In the genomic region with DNA sequence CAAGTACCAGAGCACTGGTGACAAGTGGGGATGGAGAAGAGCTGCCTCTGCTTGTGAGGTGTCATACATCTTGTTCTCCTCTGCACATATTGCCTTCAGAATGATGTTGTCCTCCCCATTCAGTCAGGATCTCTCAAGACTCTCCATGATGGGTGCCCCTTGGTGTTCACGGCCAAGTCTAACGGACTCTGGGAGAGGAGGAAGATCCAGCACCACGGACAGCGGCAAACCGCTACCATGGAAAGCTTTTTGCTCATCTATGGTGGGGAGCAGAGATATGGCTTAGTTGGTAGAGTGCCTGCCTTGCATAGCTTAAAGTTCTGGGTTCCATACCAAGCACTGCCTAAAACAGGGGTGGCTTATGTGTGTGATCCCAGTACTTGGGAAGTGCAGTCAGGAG, we compare ENCODE assay signal across 10 mouse cellular contexts. TPM values are rescaled to one million over a fixed set of nuclear protein-coding genes. Genes with fewer than 3 reads are reported as not detected.
DNase-seq lines count a peak whose midpoint lies in the region; ATAC-seq lines count a peak whose summit lies in the region.
"Had no signal": no experiment of that assay in that cellular context is flagged by ENCODE, and none has a peak within 500 bp of the region (broad histone marks: within the 10 kb centered on the region; RNA-seq: fewer than 3 reads in every experiment).

No protein-coding gene starts in this region.

- no peak overlapping the region for H3K4me3 ChIP-seq in hindbrain, embryonic 10.5 days
- H3K4me3 ChIP-seq in hindbrain, embryonic 16.5 days (ENCODE audit: low read length): no peak overlapping the region
- no peak overlapping the region for H3K4me3 ChIP-seq in liver, embryonic 11.5 days (ENCODE audit: low read depth, low read length)
- H3K4me3 ChIP-seq: embryonic facial prominence, embryonic 13.5 days had no signal

- ATAC-seq in hindbrain, embryonic 16.5 days: no peak
- ATAC-seq in liver, embryonic 11.5 days (replicated peaks; ENCODE audit: low FRiP score): no peak
- ATAC-seq in megakaryocyte, adult 5-6 weeks (ENCODE audit: poor library complexity, severe bottlenecking): no peak

- no peak overlapping the region for H3K4me2 ChIP-seq in hindbrain, embryonic 16.5 days (ENCODE audit: low read length)
- no peak overlapping the region for H3K4me2 ChIP-seq in liver, embryonic 11.5 days
- H3K4me2 ChIP-seq: embryonic facial prominence, embryonic 13.5 days had no signal

- H3K9me3 ChIP-seq in hindbrain, embryonic 10.5 days: no peaks in the 10 kb centered on the region
- H3K9me3 ChIP-seq in hindbrain, embryonic 16.5 days (ENCODE audit: control insufficient read depth, low read length): no peaks in the 10 kb centered on the region
- no peaks in the 10 kb centered on the region for H3K9me3 ChIP-seq in liver, embryonic 11.5 days (ENCODE audit: control insufficient read depth, low read length)
- H3K9me3 ChIP-seq: embryonic facial prominence, embryonic 13.5 days; G1E had no signal

- H3K36me3 ChIP-seq in hindbrain, embryonic 10.5 days: no peaks in the 10 kb centered on the region
- H3K36me3 ChIP-seq in hindbrain, embryonic 16.5 days (ENCODE audit: control insufficient read depth, insufficient read depth, low read length): no peaks in the 10 kb centered on the region
- no peaks in the 10 kb centered on the region for H3K36me3 ChIP-seq in liver, embryonic 11.5 days (ENCODE audit: control insufficient read depth, insufficient read depth, low read length)
- H3K36me3 ChIP-seq: embryonic facial prominence, embryonic 13.5 days; G1E had no signal

- peaks cover 14% of the 10 kb centered on the region for H3K27me3 ChIP-seq in hindbrain, embryonic 10.5 days (ENCODE audit: insufficient read depth, poor library complexity, severe bottlenecking)
- no peaks in the 10 kb centered on the region for H3K27me3 ChIP-seq in hindbrain, embryonic 16.5 days (replicated peaks; ENCODE audit: control insufficient read depth, insufficient read depth, low read length)
- peaks cover 4% of the 10 kb centered on the region; the same call in 1 of the 2 replicates for H3K27me3 ChIP-seq in liver, embryonic 11.5 days (replicated peaks; ENCODE audit: control insufficient read depth, insufficient read depth, low read length)

- DNase-seq in hindbrain, embryonic 10.5 days (ENCODE audit: low spot score): peak; percentile 43
- peak; percentile 9 for DNase-seq in A20 (ENCODE audit: low read depth, low spot score)
- peak; percentile 53 for DNase-seq in R1 (ENCODE audit: low read depth, low spot score)
- DNase-seq in liver, embryonic 11.5 days (ENCODE audit: low spot score): peak; percentile 44
- DNase-seq in c-Kit-positive CD71-positive TER-119-positive erythroid progenitor cells, embryonic 14.5 days (ENCODE audit: low spot score): no peak
- DNase-seq: kidney, adult 9 months had no signal

- no peak overlapping the region for H3K9ac ChIP-seq in hindbrain, embryonic 16.5 days (ENCODE audit: low read depth, low read length)
- H3K9ac ChIP-seq in liver, embryonic 11.5 days (ENCODE audit: low read depth, low read length): no peak overlapping the region
- H3K9ac ChIP-seq: embryonic facial prominence, embryonic 13.5 days had no signal

- H3K4me1 ChIP-seq in hindbrain, embryonic 10.5 days (replicated peaks): peaks cover 11% of the 10 kb centered on the region
- H3K4me1 ChIP-seq in hindbrain, embryonic 16.5 days (ENCODE audit: control insufficient read depth, insufficient read depth, low read depth, low read length): peaks cover 13% of the 10 kb centered on the region
- no peaks in the 10 kb centered on the region for H3K4me1 ChIP-seq in liver, embryonic 11.5 days (replicated peaks; ENCODE audit: control insufficient read depth, insufficient read depth, low read length)
- H3K4me1 ChIP-seq: embryonic facial prominence, embryonic 13.5 days had no signal

- WGBS in hindbrain, embryonic 10.5 days: 41% methylated on average over 5 of the region's 5 CpGs
- 41% methylated on average over 5 of the region's 5 CpGs for WGBS in hindbrain, embryonic 16.5 days
- WGBS in liver, embryonic 11.5 days: 30% methylated on average over 5 of the region's 5 CpGs

- no peak overlapping the region for H3K27ac ChIP-seq in hindbrain, embryonic 10.5 days
- no peak overlapping the region for H3K27ac ChIP-seq in hindbrain, embryonic 16.5 days (ENCODE audit: low read depth, low read length)
- no peak overlapping the region for H3K27ac ChIP-seq in liver, embryonic 11.5 days (ENCODE audit: low read depth, low read length)
- H3K27ac ChIP-seq: embryonic facial prominence, embryonic 13.5 days had no signal

RNA-seq across cellular contexts. Expression of a gene that starts 22.8 kb away (rescaled TPM):
- polyA plus RNA-seq in hindbrain, embryonic 10.5 days (2016; fragmentation: Nextera tagmentation; extraction: Ambion mirVana): 8.9 and 15.7 TPM in 2 replicates
- 46.0 and 48.2 TPM in 2 replicates for polyA plus RNA-seq in hindbrain, embryonic 16.5 days (2015; fragmentation: Nextera tagmentation; extraction: Ambion mirVana)
- 0.97 and 1.3 TPM in 2 replicates for polyA plus RNA-seq in liver, embryonic 11.5 days (2014; fragmentation: Nextera tagmentation; extraction: Ambion mirVana)
- not detected in 2 replicates for total RNA-seq in megakaryocyte, adult 5-6 weeks (2015)
- not detected in 2 replicates for total RNA-seq in megakaryocyte, adult 5-6 weeks (2017)
- polyA plus RNA-seq: G1E had no signal
